Mouse (Mus musculus) G1E (cell line): Measurements from ENCODE around the gene Tcf25.

Source experiments
- CTCF ChIP-seq: IDR thresholded peaks from 2 replicates; pipeline ENCODE4 v1.5.1; 2012; ENCODE audit warnings: low read depth, low read length, inconsistent platforms, mixed read lengths
- GATA2 ChIP-seq: IDR thresholded peaks from 2 replicates; pipeline ENCODE4 v1.6.1; 2012; ENCODE audit warnings: low read depth, low read length, inconsistent platforms, borderline replicate concordance
- POLR2AphosphoS5 ChIP-seq: IDR thresholded peaks from 2 replicates; pipeline ENCODE4 v1.6.1; 2012; ENCODE audit warnings: low read depth, low read length, inconsistent platforms; ENCODE audit not compliant: insufficient replicate concordance

DNA sequence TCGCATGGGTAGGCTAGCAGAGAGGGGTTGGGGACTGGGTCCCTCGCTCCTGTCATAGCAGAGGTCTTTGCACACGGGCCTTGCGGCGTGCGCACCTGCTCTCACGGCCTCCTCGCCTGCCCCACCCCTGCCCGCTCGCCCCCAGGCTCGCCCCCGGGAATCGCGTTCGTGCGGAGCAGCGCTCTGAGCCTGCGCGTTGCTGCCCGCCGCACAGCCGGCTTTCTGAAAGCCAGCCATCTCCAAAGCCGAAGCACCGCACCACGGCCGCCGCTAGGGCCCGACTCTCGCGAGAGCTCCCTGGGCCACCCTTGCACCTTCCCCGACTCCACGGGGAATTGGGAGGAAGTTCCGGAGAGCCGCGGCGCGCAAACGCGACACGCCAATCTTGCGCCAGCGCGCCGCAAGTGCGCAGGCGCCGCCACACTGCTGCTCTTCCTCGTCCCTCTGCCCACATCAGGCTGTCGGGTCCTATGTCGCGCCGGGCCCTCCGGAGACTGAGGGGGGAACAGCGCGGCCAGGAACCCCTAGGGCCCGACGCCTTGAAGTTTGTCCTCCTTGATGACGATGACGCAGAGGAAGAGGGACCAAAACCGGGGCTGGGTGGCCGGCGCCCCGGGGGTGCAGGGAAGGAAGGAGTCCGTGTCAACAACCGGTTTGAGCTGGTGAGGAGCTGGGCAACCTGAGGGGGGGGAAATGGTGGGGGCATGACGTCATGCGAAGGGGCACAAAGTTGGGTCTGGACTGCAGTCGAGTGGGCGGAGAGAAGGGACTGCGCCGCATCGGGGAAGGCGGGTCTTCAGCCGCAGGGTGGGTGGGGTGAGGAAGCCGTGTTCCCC lies at the start of gene Tcf25:
- TF ChIP-seq POLR2AphosphoS5 (peak; percentile 37; the same call in 1 of the 2 replicates), CTCF (no peak), GATA2 (no peak)
